Mouse (Mus musculus): ENCODE data around the gene Pgap3.

Pgap3 gene

GRCm38 (mm10) chr11:98355732-98356299, 44.5 kb downstream of the Pgap3 start:
- DNase-seq (ENCODE audit: low spot score in 2 of 2): peak; percentile 41 to 57

- DNase-seq (ENCODE audit: low spot score in 2 of 2): no peak
Measured at GRCm38 (mm10) chr11:98354445-98354844, 45.8 kb downstream of the Pgap3 start.

GRCm38 (mm10) chr11:98353651-98354211, 46.6 kb downstream of the Pgap3 start:
- DNase-seq (ENCODE audit: low spot score in 2 of 2): no peak

GRCm38 (mm10) chr11:98352272-98352990, 47.9 kb downstream of the Pgap3 start:
- DNase-seq (ENCODE audit: low spot score in 2 of 2): no peak

GRCm38 (mm10) chr11:98349308-98349707, 51.0 kb downstream of the Pgap3 start:
- DNase-seq (ENCODE audit: low spot score in 2 of 2): no peak

- DNase-seq (ENCODE audit: low spot score in 2 of 2): no peak
Measured at GRCm38 (mm10) chr11:98348083-98348961, 52.0 kb downstream of the Pgap3 start, which contains the start of gene Ppp1r1b. Gene Ppp1r1b, plus strand, starts transcription at chr11:98348404.

- DNase-seq (ENCODE audit: low spot score in 2 of 2): no peak
Measured at GRCm38 (mm10) chr11:98347385-98348082, 52.8 kb downstream of the Pgap3 start.

GRCm38 (mm10) chr11:98346168-98346567, 54.1 kb downstream of the Pgap3 start:
- no peak for DNase-seq (ENCODE audit: low spot score in 2 of 2)

- peak; percentile 72 to 83 for DNase-seq (ENCODE audit: low spot score in 2 of 2)
Measured at GRCm38 (mm10) chr11:98345253-98345652, 55.0 kb downstream of the Pgap3 start.

GRCm38 (mm10) chr11:98342000-98342945, 58.0 kb downstream of the Pgap3 start:
- DNase-seq (ENCODE audit: low spot score in 2 of 2): peak; percentile 92 to 95

GRCm38 (mm10) chr11:98341174-98341573, 59.1 kb downstream of the Pgap3 start:
- no peak for DNase-seq (ENCODE audit: low spot score in 2 of 2)

GRCm38 (mm10) chr11:98340597-98340996, 59.7 kb downstream of the Pgap3 start:
- no peak for DNase-seq (ENCODE audit: low spot score in 2 of 2)

- peak in 1 of 2 experiments; percentile 69 for DNase-seq (ENCODE audit: low spot score in 2 of 2)
Measured at GRCm38 (mm10) chr11:98339679-98340287, 60.5 kb downstream of the Pgap3 start.

GRCm38 (mm10) chr11:98339071-98339501, 61.2 kb downstream of the Pgap3 start:
- no peak for DNase-seq (ENCODE audit: low spot score in 2 of 2)
